Mouse (Mus musculus) urinary bladder, postnatal 10 days (tissue): Measurements from ENCODE around the gene Cdh5.

Source experiments
- DNase-seq: peaks from one replicate; pipeline ENCODE4 v3.0.0; 2022; ENCODE audit warnings: low spot score

Gene Cdh5

GRCm38 (mm10) chr8:104136277-104136676 is 34.9 kb downstream of the Cdh5 start:
- no peak for DNase-seq

GRCm38 (mm10) chr8:104137636-104138035 is 36.2 kb downstream of the Cdh5 start:
- no peak for DNase-seq

GRCm38 (mm10) chr8:104140611-104141010 is 39.2 kb downstream of the Cdh5 start:
- DNase-seq, result no peak

- DNase-seq, result no peak
Measured at GRCm38 (mm10) chr8:104142415-104142814, 41.0 kb downstream of the Cdh5 start.

- no peak for DNase-seq
Measured at GRCm38 (mm10) chr8:104143379-104143778, 42.0 kb downstream of the Cdh5 start.

- DNase-seq, result no peak
Measured at GRCm38 (mm10) chr8:104144434-104145216, 43.2 kb downstream of the Cdh5 start.

GRCm38 (mm10) chr8:104145981-104146689 is 44.7 kb downstream of the Cdh5 start:
- DNase-seq, result peak; percentile 62

GRCm38 (mm10) chr8:104146717-104147494 is 45.5 kb downstream of the Cdh5 start:
- no peak for DNase-seq

- no peak for DNase-seq
Measured at GRCm38 (mm10) chr8:104147947-104148346, 46.5 kb downstream of the Cdh5 start.

- DNase-seq, result no peak
Measured at GRCm38 (mm10) chr8:104160731-104161130, 59.3 kb downstream of the Cdh5 start.

- DNase-seq, result no peak
Measured at GRCm38 (mm10) chr8:104169461-104169860, 68.0 kb downstream of the Cdh5 start.

GRCm38 (mm10) chr8:104170118-104171049 is 69.0 kb downstream of the Cdh5 start, which contains the start of gene Bean1:
TSS of gene Bean1 (plus strand) at chr8:104170442.
- no peak for DNase-seq

GRCm38 (mm10) chr8:104171050-104171620 is 69.7 kb downstream of the Cdh5 start:
- DNase-seq, result no peak

GRCm38 (mm10) chr8:104172420-104172819 is 71.0 kb downstream of the Cdh5 start:
- no peak for DNase-seq

- DNase-seq, result no peak
Measured at GRCm38 (mm10) chr8:104175848-104176527, 74.6 kb downstream of the Cdh5 start.

GRCm38 (mm10) chr8:104177054-104177453 is 75.6 kb downstream of the Cdh5 start:
- DNase-seq, result no peak

GRCm38 (mm10) chr8:104184905-104185304 is 83.5 kb downstream of the Cdh5 start:
- DNase-seq, result no peak

- no peak for DNase-seq
Measured at GRCm38 (mm10) chr8:104186827-104187226, 85.4 kb downstream of the Cdh5 start.

GRCm38 (mm10) chr8:104187622-104188021 is 86.2 kb downstream of the Cdh5 start:
- no peak for DNase-seq

- DNase-seq, result no peak
Measured at GRCm38 (mm10) chr8:104188459-104188858, 87.0 kb downstream of the Cdh5 start.
